Mouse (Mus musculus) megakaryocyte progenitor cell, adult 5-6 weeks (primary cell): ENCODE data around the gene Ffar4. TPM values are rescaled to one million over a fixed set of nuclear protein-coding genes. Genes with fewer than 3 reads are reported as not detected.

ENCODE experiments used
- ATAC-seq: replicated peaks from 2 replicates; pipeline ENCODE4 v1.8.0; 2016; ENCODE audit warnings: mild to moderate bottlenecking, moderate TSS enrichment, inconsistent platforms; ENCODE audit not compliant: poor library complexity
- total RNA-seq, 2 experiments: library from RNA; stranded (forward) in 1 of 2; stranded (reverse) in 1 of 2; fragments of 157-497, 149-512 nt in 1 of 2; fragments of 200-1000 nt in 1 of 2; gene quantifications; 2 replicates each; pipeline versions ENCODE4 v1.2.3 to v1.2.4; 2015 to 2017

Gene Ffar4
- total RNA-seq, 2 experiments from 2014 or later: 0.33 TPM; not detected in 1

DNA sequence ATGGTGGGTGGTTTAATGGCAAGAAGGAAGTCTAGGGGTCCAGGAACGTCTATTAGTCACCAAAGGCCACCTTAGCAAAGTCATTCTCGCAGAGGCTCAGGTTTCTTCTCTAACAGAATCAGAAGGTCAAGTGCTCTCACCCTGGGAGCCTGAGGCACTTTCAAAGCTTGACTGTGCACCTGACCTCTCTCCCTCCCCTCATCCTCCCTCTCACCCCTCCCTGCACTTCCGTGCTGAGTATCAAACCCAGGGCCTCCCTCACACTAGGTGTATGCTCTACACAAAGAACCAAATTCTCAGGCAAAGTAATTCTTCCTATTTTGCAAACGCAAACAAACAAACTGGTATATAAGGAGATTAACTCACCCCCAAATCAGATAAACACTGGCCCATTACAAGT, 640 bp upstream of the Ffar4 start:
- ATAC-seq: no peak

DNA sequence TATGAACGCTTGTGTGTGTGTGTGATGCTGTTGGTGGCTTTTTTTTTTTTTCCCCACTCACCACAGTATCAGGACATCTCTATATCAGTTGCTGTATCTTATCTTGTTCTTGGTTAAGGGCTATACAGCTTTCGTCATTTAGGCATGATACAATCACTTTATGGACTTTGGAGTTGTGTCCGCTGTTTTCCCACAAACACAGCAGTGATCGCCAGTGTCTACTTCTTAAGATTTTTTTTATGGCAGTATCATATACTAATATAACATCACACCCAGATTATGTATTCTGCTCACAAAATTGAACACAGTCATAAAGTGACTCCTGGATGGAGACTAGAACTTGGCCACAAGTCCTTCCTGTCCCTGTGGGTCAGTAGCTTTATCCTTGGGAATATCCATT, 11.0 kb downstream of the Ffar4 start:
- ATAC-seq: no peak

DNA sequence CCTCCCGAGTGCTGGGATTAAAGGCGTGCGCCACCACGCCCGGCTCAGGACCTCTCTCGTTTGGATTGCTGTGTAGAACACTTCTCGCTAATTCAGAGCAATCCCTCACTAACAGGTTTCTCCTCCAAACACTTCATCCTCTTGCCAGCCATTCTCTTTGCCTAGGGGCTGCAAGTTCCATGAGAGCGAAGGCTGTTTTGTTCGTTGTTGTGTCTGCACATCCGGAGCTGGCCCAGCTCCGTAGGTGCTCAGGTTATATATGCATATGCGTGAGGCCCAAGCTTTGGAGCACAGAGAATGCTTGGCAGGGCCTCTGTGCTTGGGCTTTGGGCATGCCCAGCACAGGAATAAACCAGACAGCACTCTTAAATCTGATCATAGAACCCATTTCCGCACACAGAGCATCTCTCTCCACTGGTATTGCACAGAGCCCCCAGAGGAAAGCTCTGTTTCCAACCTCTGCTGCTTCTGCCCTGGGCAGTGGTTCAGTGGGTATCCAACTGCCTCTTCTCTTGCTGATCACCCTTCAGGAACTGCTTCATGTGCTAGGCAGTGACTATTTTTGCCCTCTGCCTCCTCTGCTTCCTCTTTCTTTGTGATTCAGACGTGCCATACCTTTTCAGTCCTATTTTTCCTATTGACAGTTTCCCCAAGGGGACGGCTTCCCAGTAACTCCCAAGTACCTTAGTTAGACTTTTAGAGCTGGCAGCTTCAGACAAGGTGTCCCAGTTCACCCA, 12.8 kb downstream of the Ffar4 start:
- peak; percentile 50; the same call in 1 of the 2 replicates for ATAC-seq

DNA sequence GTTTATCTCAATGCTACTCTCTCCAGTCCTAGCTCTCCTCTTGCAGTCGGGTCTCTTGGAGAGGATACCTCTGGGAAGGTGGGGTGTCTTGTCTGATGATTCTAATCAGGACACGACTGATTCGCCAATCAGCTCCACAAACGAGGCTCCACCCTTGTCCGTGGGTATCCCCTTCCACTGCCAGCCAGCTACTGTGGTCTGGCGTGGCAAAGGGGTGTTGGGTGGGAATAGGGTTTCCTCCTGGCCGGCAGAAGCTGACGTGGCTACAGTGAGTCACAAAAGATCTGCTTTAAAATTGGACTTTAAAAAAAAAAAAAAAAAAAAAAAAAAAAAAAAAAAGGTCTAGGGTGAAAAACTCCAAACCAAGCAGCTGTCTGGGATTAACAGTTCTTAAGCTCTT, 14.2 kb downstream of the Ffar4 start:
- no peak for ATAC-seq

DNA sequence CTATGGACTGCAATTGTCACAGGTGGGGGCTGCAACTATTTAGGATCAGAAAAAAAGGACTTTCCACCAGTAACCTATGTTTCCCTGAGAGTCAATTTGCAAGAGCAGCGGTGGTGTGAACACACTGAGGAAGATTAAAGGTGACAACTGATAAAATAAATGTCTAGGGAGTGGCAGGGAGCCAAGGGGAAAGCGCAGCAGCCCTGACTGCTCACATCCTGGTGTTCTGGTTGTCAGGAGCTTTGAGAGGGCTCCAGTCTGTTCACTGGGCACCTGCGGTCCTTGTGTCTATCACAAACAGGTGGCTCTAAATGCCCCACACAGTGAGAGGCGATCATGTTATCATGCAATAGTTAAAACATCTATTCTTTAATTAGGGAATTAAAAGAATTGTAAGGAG, 15.7 kb downstream of the Ffar4 start:
- no peak for ATAC-seq

DNA sequence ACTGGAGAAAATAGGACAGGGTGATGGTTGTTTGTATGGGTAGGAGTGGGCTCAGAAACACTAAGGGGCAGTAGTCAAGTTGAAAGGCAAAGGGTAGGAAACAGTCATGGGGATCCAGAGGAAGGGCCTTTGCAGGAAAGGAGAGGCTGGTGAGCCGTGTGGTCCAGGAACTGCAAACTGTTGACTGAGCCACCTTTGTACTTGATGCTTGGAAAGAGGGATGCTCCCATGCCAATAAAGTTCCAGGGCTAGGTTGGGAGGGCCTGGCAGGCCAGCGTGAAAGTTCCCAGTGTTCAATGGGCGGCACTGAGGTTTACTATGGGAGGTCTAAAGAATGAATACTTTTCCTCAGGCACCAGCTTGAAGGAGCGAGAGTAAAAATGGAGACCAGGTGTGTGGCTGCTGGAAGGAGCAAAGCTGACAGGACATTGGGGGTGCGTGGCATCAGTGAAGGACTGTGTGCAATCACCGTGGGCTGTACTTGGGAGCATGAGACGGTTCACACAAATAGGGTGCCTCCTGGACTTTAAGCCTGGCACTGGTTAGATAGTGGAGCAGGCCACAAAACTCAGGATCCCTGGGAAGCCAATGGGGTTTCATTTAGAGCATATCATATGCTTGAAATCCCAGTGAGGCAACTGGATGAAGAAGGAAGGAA, 18.1 kb downstream of the Ffar4 start:
- no peak for ATAC-seq

DNA sequence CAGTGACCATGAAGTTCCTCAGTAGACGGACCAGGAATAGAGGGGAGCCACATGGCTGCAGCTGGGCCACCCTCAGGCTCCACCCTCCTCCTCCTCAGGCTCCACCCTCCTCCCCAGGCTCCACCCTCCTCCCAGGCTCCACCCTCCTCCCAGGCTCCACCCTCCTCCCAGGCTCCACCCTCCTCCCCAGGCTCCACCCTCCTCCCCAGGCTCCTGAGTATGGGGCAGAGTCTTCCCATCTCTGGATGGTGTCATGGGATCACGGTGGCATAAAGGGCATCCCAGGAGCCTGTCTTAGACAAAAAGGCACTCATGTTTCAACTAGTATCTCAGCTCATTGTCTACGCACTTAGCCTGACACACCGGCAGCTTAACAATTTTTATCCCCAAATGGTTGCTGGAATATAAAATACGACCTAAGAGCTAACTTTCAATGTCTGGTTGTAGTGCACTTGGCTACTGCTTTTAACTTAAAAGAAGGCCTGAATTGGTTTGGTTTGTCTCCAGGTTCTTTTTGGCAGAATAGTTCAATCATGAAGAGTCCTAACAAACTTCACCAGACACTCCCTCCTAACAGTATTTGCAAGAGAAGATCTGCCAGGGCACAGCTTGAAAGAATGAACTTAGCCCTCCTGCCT, 23.4 kb downstream of the Ffar4 start:
- no peak for ATAC-seq

DNA sequence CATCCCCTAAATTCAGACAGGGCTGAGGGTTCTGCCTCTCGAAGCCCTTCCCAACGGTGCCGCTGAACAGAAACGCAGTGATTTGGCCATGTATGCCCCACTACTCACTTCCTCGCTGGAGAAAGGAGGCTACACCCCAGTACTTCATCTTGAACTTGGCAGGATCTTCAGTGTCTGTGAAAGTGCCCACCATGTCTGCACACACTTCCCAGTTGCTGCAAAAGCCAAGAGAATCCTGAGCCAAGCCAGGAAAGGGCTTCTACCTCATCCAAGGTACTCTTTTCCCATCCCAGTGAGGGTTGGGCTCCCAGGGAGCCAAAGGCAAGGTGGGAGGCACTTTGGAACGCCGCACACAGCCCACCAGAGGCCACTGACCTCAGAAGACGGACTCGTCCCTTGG, 27.1 kb downstream of the Ffar4 start:
- ATAC-seq: no peak

DNA sequence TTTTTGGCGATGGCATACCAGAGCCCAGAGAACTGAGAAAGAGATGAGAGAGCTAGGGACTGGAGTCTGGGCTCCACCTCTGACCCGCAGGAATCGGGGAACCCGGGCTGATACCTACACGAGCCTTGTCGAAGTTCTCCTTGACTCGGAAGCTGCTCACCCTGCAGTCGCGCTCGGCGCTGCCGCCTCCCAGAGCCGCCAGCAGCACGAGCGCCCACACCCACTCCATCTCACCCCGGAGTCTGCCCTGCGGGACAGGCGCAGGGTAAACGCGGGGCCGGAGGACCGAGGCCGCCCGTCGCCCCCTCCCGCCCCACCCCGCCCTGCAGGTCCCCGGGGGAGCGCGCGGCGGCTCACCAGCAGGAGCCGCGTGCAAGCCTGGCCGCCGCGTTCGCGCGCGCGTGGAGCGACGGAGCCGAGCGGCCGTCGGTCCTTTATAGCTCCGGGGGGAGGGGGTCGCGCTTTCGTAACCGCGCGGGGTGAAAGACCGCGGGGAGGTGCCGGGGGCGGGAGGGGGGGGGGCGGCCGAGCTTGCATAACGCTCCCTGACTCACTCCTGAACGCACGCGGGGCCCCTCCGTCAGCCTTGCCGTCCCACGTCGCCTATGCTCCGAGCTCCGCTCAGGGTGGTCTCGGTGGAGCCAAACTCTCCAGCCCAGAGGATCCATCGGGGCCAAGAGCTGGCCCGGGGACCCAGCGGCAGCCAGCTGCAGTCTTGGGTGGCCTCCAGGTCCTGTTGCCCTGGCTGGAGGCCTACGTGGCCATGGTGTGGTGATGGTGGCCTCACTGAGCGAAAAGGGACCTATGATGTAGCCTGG, 27.7 kb downstream of the Ffar4 start:
- ATAC-seq: peak; percentile 31; the same call in 1 of the 2 replicates

DNA sequence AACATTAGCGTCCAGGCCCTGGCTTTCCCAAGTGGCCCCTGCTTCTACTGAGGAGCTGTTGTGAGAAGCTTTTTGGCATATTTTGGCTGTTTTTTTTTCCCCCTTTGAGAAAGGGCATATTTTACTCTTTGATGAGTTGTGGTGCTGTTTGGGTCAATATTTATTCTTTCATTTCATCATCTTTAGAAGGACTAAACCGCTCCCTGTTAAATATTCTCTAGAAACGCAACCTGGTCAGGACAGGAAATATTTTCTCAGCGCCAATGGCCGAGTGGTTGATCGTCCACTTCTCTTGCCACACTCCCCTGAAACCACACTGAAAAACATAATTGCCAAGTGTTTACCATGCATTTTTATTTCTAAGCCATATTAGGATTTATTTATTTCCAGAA, 28.3 kb downstream of the Ffar4 start, which contains the start of gene Rbp4:
Rbp4 (minus strand) TSS at position 63 of the 392 bp plus-strand sequence.
- no peak for ATAC-seq

DNA sequence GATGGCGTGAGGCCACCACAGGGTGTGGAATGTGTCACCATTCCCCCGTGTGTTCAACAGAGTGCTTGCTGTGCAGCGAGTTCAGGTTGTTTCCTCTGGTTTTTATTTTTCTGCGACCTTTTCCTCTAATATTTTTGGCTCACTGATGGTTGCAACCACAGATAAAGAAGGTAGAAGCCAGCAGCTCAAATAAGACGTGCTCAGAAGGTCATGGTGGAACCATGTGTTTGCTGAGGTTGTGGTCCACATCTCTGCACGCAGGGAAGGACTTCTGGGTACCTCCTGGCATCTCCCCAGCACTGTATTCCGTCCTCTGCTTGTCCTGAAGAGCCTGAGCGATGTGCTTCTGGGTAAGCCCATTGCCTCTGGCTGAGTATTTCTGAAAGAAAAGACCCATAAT, 29.8 kb downstream of the Ffar4 start:
- ATAC-seq: no peak

DNA sequence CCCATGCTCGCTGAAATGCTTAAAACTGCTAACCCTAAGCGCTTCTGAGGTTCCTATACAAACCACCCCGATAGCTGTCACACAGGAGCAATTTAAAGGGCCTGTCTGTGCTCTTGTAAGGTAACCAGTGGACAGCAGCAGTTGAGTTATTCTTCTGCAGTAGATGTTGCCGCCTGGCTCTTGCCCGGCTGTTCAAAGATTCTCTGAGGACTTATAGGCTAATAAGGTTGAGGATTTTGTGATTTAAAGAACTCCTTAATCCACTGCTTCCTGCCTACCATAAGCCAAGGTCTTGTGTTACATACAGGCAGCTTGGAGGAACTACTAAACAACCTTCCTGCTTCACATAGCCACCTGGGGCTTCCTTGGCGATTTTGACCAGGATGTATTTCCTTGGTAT, 35.6 kb downstream of the Ffar4 start, which contains the start of gene Pde6c:
Pde6c (plus strand) TSS at position 301 of the 400 bp plus-strand sequence.
- ATAC-seq: no peak

DNA sequence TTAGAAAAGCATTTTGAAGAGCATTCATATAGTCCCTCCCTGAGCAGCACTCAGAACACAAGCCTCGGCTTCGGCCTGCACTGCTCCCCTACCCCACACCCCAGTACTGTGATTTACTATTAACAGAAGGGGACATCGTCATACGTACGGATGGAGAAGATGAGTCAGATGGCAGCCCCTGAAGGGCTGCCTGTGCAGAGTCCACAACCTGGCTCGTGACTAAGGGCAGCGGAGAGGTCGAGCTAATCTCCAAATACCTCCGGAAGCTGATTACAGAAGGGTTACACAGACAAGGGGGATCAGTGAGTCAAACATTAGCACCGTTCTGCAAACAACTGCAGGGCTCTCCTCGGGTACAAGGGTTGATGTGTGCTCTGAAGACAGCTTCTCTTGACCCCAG, 37.1 kb downstream of the Ffar4 start:
- no peak for ATAC-seq

DNA sequence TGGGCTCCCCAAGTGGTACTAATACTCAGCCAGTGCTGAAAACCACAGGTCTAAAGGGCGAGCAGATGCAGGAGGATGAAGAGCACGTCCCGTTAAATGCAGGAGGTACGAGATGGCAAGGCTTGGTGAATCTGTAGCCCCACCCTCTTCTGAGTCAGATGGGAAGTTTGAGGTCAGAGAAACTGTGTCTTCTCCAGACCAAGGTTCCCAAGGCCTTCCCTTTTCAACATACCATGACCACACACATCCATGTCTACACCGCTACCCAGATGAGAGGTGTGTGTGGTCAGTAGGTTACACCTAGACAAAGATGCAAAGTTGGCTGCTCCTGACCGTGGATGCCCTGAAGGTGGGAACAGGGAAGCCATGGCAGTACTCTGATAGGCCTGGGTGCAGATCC, 37.9 kb downstream of the Ffar4 start:
- ATAC-seq: 0 out of 2 replicates have a peak, but pooled peaks have one; percentile 4

DNA sequence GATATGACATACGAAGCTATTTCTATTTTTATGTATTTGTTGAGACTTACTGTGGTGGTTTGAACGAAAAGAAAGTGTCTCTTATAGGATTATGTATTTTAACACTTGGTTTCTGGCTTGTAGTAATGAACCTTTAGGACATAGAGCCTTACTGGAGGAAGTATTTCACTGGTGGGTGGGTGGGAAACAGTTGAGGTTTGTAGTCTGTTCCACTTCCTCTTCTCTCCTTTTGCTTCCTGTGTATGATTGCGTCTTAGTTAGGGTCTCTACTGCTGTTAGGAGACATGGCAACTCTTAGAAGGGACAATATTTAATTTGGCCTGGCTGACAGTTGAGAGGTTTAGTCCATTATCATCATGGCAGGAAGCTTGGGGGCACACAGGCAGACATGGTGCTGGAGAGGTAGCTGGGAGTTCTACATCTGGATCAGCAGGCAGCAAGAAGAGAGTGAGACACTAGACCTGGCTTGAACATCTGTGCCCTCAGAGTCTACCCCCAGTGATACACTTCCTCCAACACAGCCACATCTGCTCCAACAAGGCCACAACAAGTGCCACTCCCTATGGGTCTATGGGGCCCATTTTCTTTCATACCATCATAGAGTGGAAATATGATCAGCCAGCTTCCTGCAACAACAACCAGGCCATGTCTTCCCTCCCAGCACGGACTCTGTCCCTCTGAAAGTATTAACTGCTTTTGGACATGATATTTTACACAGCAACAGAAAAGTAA, 46.8 kb downstream of the Ffar4 start:
- peak; percentile 77 for ATAC-seq

DNA sequence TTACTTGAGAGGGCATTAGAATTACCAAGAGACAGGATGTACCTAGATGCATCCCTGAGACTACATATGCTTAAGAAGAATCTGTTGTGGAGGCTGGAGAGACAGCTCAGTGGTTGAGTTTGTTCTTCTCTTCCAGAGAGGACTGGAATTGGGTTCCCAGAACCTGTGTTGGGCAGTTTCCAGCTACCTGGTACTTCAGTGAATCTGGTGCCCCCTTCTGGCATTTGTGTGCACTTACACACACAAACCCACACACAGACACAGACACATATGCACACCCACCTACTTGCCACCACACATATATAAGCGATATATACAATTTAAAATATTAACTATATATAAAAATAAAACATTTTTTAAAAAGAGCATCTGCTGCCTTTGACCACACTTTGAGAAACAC, 59.4 kb downstream of the Ffar4 start:
- no peak for ATAC-seq

DNA sequence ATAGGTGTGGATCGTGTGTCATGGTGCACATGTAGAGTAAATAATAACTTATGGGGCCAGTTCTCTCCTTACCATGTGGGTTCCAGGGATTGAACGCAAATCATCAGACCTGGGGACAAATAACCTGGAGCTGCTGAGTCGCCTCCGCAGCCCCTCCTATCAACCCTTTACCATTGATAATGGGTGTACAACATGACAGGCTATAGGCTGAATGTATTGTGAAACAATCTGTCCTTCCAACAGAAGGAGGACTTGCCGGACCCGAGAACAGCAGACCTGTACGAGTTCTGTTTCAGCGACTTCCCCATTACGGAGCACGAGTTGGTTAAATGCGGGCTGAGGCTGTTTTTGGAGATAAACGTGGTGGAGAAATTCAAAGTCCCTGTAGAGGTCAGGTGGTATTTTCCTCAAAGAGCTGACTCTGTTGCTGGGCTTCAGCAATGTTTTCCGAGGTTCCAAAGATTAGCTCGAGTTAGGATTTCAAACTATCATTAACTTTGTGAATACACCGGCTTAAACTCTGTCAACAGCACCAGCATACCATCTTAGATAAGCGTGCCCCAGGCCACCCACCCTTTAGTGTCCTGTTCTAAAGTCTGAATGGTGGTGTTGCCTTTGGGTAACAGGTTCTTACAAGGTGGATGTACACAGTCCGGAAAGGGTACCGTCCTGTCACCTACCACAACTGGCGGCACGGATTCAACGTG, 64.9 kb downstream of the Ffar4 start:
- ATAC-seq: no peak
